Mouse (Mus musculus): ENCODE measurements around the gene Htr2b.

The Htr2b gene

DNA sequence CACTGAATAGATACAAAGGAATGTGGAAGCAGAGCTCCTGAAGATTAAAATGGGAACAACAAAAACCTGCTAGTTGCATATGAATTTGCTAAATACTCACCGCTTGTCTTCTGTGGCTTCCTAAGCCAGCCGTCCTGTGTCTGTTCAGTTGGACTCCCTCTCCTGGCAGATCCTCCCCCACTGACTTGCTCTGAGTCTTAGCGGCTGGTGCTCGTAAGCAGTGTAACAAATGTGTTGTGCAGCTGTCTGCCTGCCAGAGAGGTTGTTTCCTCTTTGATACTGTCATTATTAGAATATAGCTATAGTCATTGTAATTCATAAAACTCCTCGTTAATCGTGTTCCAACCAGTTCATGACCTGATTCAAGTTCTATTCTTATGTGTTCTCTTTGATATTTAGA lies at the start of gene Htr2b:
Gene Htr2b (minus strand): TSS at position 192 of the 400 bp plus-strand sequence.
- DNase-seq (ENCODE audit: low spot score in 2 of 2) = peak; percentile 40 to 43

DNA sequence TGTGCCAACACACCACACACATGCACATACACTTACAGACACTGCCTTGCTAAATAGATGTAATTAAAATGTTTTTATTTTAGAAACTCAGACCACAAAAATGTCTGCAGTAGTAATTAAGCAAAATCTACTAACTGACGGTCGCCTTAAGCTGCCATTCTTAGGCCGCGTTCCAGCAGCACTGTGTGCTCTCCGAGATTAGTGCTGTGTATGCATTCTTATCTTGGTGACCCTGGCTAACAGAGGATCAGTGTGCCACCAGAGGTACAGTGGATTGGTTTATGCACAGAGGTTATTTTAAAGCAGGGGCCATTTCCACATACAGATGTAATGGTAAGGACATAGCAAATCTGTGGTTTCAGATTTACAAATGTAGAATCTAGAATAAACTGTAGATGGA lies 49.3 kb upstream of the Htr2b start:
- no peak for DNase-seq (ENCODE audit: low spot score in 2 of 2)

DNA sequence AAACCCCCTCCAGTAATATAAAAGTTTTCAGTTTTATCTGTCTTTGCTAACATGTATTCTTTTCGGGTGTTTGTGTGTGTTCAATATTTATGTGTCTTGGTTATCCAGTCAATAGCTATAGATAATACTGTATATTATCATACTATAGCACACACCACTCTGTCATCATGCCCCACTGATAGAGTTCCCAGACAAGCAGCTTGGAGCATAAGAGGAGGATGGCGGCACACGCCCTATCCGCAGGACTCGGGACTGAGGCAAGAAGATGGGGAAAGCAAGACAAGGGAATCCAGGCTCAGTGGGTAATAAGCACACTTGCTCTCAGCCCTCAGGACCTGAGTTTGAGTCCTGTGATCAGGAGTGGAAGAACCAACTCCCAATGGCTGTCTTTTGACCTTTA lies 48.7 kb upstream of the Htr2b start:
- no peak for DNase-seq (ENCODE audit: low spot score in 2 of 2)

DNA sequence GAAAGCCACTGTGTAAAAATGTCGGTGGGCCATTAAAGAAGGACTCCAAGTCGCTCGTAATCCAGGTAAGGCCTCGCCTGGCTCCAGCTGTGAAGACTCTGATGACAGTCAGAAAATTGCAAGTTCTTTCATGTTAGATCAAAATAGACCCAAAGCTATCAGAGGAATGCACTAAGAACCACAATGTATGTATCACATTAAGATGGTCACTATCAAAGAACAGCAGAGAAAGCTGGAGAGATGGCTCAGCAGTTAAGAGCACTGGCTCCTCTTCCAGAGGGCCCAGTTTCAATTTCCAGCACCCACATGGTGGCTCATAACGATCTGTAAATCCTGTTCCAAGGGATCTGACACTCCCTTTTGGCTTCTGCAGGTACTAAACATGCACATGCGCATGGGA lies 48.3 kb upstream of the Htr2b start:
- DNase-seq (ENCODE audit: low spot score in 2 of 2) = no peak

DNA sequence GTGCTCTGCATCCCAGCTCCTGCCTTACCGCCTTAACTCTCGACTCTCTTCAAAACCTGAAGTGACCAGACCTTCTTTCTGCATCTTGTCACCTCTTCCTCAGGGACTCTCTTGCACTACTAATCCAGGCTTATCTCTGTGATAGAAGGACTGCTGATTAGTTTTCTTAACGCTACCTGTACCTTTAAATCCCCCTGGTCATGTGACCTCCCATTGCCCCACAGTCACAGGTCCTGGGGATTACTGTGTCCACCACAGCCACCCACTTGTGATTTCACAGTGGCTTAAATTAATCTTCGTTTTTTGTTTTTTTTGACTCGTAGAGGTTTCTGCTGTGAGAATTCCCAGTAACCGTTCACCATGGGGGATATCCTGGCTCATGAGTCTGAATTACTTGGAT lies 44.8 kb upstream of the Htr2b start:
- DNase-seq (ENCODE audit: low spot score in 2 of 2) = no peak

DNA sequence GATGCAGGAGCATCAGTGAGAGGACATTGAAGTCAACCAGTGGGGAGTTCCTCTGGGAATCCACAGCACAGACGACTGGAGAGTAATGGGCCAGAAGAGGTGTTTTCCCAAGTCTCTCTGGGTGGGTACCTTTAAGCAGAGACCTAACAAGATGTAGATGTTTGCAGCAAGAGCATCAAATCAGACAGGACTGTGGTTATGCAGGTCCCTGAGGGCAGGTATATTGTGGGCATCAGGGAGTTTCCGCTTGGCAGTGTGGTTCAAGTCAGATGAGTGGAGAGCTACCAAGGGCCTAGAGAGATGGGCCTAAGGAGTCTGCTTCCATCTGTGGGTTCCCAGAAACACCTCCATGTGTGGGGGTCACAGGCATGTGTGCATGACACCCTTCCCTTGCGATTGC lies 44.3 kb upstream of the Htr2b start:
- DNase-seq (ENCODE audit: low spot score in 2 of 2) = no peak

DNA sequence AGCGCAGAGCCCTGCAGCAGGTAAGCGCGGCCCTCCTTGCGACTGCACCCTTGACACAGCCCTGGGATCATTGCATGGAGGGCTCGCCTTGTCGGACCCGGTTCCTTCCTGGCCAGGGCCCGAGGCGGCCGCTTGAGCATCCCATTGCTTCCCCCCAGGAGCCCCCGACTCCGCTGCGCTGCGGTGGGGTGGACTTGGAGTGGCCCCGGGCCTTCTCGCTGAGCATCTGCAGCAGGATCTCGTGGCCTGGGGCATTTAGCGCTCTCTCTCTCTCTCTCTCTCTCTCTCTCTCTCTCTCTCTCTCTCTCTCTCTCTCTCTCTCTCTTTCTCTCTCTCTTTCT lies 43.0 kb upstream of the Htr2b start:
- DNase-seq (ENCODE audit: low spot score in 2 of 2) = no peak

DNA sequence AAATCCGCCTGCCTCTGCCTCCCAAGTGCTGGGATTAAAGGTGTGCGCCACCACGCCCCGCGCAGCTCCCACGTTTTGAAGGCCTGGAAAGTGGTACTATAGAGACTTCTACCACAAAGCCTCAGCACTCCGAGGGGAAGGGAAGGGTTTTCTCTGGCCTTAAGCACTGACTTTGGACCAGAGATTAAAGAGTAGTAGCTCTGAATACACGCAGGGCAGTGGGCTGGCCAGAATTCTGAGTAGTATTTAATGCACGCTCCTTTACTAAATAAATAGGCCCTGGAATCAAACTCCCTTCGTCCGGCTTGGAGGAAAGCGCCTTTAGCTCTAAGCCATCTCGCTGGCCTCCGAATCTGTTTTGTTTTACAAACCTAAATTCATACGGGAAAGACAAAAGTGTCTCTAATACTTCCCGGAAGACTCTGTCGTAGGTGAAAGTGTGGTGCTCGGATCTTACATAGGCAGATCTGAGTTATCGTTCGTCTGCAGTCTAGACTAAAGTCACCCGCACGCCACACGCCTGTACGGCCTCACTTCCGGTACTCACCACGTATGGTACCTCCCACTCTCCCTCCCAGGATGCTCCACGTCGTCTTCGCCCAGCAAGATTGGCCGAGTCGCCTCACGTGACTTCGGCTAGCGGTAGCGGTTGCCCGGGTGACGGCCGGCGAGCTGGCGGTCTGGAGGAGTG lies 42.5 kb upstream of the Htr2b start, which contains the start of gene Armc9:
Gene Armc9 (plus strand): TSS at position 648 of the 691 bp plus-strand sequence.
- DNase-seq (ENCODE audit: low spot score in 2 of 2) = peak; percentile 95 to 97

DNA sequence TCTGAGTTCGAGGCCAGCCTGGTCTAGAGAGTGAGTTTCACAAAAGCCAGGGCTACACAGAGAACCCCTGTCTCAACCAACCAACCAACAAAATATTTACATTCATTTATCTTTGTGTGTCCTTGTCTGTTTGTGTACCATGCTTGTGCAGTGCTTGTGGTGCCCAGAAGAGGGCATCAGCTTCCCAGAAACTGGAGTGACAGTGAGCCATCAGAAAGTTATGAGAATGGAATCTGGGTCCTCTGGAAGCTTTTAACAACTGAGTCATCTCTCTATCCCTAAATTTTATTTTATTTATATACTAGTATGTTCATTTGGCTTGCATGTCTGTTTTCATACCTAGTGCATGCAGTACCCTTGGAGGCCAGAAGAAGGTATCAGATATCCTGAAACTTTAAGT lies 40.8 kb upstream of the Htr2b start:
- no peak for DNase-seq (ENCODE audit: low spot score in 2 of 2)

DNA sequence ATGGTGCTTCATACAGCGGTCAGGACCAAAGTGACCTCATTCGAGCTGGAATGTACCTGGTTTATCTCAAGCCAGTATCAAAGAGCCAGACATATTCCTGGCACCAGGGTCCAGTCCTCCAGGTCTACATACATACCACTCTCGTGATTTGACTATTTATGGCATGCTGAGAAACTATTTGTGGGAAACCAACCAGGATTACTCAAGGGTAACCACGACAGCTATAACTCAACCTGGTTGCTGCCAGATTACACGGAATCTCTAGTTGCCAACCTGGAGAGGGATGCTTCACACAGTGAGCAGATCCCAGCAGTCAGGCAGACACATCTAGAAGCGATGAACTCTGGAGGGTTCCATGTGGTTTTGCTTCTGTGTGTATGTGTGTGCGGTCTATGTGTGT lies 39.6 kb upstream of the Htr2b start:
- DNase-seq (ENCODE audit: low spot score in 2 of 2) = no peak

DNA sequence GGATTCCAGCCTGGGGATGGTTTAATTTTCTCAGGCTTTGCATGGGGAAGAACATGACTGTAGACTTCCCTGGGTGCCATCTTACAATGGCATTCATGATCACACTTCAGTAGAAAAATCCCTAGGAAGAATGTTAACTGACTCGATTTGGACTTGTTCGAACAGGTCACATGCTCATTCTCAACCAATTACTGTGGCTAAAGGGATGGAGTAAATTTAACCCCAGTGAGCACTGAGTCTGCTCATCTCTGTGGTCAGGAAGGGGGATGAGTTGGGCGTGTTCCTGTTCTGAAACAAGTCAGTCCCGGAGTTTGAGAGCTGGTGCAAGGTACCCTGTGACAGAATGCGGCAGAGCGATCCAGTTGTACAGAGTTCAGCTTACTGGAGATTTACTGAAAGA lies 39.2 kb upstream of the Htr2b start:
- DNase-seq (ENCODE audit: low spot score in 2 of 2) = no peak

DNA sequence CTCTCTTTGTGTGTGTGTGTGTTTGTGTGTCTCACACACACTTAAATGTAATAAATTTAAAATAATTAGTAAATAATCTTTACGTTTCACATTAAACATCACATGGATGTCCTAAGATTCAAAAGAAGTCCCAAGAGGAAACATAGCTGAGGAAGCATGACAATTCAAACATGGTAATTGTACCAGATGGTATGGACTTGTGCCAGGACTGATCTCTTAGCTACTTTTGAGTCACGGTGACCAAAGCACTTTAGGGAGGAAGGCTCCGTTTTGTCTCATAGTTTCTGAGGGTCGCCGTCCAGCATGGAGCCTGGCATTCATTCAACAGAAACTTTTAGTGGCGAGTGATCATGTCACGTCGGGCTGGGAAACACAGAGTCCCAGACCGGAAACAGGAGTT lies 36.4 kb upstream of the Htr2b start:
- DNase-seq (ENCODE audit: low spot score in 2 of 2) = no peak

DNA sequence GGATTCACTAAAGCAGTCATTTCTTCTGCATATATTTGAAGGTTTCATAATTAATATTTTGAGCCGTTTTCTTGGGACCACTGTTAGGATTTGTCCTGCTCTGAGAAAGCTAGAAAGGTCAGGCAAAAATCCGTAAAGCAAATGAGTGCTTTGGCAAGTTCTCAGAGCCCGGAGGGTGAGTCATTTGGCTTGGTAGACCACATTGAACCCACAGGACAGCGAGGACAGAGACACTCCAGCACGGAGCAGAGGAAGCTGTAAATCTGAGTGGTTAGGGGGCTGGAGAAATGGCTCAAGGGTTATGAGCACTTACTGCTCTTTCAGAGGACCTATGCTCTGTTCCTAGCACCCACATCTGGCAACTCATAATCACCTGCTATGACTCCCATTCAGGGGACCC lies 35.8 kb upstream of the Htr2b start:
- DNase-seq (ENCODE audit: low spot score in 2 of 2) = peak in 1 of 2 experiments; percentile 26

DNA sequence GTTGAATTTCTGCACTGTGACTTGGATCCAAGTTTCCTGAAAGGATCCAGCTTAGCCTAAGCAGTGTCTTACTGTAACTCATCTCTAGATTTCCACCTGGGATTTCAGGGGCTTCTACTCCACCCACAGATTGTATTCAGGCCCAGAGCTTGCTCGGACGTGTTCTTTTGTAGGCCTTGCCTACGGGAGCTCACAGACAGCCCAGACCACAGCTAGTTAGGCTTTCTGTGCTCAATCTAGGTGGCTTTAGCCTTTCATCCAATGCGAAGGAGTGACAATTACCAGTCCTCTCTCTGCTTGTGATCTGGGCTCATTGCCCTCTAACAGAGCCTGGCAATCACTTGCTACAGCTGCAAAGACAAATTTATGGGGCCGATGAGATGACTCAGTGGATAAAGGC lies 34.5 kb upstream of the Htr2b start:
- DNase-seq (ENCODE audit: low spot score in 2 of 2) = no peak

DNA sequence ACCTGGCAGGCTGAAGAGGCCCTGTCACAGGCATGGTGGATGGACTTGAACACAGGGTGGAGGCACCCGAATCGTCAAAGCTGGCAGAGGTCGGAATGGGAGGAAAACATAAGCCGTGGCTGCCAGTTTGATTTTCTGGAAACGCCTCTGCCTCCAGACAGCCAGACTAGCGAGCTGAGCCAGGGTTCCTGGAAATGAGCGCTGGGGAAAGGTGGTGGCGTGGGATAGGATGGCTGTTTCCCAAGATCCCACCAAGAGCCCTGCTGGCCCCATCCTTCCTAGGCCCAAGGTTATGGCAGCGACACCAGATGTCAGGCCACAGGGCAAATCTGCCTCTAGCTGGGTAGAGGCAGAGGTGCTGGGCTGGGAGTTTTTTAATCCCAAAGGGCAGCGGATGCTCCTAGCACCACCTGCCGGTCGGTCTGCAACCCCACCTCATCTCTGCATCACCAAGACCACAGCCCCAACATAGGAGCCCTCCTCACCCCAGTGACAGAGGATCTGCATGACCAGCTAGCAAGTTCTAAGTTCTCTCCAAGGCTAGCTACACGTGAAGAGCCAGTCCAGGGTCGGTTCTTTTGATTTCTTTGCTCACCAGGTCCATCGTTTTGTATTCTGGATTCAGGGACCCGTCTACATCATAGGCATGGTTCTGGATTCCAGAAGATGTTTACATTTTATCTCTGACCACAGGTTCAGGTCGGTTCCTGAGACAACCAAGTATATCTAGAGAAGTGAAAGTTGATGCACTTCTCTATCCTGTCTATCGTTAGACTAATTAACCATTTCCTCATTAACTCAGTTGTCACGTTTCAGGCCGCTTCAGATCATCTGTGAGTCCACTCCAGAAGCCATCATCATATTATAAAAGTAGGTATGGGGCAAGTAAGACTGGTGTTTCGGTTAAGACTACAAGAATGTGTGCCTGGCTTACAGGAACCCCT lies 32.5 kb upstream of the Htr2b start:
- DNase-seq (ENCODE audit: low spot score in 2 of 2) = peak; percentile 7 to 27

DNA sequence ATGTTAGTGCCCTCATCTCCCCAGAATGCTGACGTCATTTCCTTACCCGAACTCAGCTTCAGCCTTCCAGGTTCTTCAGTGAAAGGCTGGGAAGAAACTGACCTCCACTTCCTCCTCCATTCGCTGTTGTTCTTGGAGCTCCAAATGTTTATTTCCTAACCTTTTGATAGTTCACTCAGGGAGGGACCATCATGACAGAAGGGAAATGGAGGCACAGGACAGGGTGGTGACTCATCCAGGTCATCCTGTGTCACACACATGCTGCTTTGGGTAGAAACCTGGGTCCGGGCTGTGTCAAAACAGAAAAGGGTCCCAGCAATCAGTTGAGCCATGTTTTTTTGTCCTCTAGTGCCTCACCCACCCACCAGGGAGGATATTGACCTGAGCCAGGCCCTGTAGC lies 31.4 kb upstream of the Htr2b start:
- DNase-seq (ENCODE audit: low spot score in 2 of 2) = peak; percentile 42 to 43

DNA sequence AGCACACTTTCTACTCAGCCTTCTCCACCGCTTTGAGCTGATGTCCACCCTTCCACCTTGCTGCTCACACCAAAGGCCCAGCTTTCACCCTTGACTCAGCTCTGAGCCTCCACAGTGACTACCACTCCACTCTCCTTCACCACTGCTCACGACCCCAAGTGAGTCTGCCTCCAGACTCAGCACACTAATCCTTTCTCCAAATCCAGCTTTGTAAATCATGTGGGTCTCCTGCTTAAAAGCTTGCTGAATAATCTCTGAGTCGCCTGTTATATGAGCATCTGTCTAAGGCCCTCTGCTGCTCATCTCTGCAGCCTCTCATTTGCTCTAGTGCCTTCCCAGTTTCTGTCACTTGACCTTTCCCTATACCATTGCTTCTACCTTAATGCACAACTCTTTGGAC lies 29.3 kb upstream of the Htr2b start:
- DNase-seq (ENCODE audit: low spot score in 2 of 2) = no peak

DNA sequence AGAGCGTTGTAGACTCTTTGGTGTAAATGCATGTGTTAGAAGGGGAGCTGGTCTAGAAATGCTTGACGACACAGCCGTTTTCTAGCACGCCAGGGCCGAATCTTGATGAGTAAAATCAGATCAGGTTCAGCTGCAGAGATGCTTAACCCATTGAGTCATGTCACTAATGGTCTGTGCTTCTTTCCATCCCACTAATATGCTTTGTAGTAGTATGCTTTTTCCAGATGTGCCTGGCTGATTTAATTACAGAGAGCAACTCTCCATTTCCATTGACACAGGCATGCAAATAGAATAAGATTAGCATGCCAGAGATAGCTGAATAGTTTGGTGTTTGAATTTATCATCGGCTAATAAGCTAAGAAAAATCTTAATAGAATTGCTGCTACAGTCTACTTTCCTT lies 23.5 kb upstream of the Htr2b start:
- no peak for DNase-seq (ENCODE audit: low spot score in 2 of 2)

DNA sequence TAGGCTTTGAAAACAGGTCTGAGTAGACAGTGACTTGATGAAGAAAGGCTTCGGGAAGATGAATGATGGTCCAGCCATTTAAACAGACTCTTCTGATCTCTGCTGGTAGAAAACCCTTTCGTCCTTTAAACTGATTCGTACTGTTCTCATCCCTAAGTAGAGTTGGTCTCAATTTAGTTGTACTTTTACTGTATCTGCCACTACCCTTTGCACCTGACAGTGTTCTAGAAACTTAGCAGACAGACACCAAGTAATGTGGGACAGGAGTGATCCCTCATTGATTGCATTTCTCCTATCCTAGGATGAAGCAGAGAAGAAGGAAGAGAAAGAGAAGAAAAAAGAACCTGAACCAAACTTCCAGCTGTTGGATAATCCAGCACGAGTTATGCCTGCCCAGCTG lies 21.6 kb upstream of the Htr2b start, which contains the start of gene Gm21972:
Gene Gm21972 (plus strand): TSS at position 301 of the 400 bp plus-strand sequence.
- DNase-seq (ENCODE audit: low spot score in 2 of 2) = no peak

DNA sequence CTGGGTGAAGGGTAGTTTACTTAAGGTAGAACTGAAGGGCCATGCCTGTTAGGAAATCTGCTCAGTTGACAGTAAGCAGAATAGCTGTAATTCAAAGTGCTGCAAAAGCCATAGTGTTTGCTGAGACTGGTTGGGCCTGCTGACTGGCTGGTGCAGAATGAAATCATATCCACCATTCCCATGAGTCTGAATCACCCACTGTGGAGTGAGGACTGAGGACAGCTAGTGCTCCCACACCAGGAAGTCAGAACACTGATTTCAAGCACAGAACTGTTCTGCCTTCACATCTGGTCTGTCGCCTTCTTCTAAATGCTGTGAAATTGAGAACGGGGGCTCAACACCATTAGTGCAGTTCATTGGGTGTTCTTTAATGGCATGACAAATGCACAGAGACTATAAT lies 14.3 kb upstream of the Htr2b start:
- DNase-seq (ENCODE audit: low spot score in 2 of 2) = no peak

DNA sequence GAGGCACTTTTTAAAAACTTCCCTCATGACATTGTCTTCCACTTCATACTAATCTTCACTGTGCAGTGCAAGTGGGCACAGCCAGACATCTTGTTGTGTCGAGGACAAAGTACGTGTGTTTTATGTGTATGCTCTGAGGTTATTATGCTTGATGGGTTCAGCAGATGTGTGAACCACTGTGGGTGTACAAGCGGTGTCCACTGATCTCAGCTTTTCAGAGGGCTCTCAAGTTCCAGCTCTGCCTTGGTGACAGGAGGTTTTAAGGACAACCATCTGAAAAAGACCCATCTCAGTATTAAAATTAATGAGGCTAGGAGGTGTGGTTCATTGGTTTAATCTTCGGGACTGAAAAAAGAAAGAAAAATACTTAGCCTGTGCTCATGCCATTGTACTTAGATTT lies 7.8 kb upstream of the Htr2b start:
- DNase-seq (ENCODE audit: low spot score in 2 of 2) = no peak

DNA sequence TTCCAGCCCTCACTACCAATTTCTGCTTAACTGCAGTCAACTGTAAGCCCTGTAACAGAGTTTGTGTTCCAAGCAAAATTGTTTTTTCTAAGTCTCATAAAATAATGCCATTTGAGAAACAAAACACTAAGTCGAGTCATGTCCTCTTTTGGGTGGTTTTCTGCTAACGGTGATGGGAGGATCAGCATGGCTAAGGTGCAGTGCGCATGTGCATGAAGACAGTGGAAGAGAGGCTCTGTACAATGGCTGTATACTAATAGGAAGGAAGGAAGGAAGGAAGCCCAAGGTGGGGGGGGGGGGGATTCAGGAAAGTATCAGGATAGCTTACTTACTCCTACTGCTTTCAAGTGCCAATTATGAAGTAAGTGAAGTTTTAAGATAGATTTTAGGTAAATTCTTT lies 2.4 kb upstream of the Htr2b start:
- DNase-seq (ENCODE audit: low spot score in 2 of 2) = peak; percentile 1 to 13

DNA sequence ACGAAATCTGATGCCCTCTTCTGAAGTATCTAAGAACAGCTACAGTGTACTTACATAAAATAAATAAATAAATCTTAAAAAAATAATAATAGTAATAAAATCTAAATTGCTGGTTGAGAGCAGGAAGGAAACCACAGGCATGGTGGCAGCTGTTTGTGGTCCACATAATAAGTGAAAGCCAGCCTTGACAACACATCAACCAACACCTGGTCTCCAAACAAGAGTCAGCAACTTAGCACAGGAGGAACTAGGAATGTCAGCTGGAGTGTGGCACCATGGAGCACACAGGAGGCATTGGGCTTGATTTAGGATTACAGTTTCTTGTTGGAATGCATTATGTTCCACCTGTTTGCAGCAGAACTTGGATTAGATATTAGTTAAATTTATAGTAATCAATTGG lies 6.7 kb downstream of the Htr2b start:
- no peak for DNase-seq (ENCODE audit: low spot score in 2 of 2)
